Mouse (Mus musculus): Measurements from ENCODE around the gene Gm6034.

GRCm38 (mm10) chr17:36014977-36015376 is 27.8 kb upstream of the Gm6034 start:
- TF ChIP-seq TAL1 (IDR thresholded peaks at IDR 0.05; ENCODE audit: low read length), result no peak
- TF ChIP-seq POLR2AphosphoS5 (IDR thresholded peaks at IDR 0.05; ENCODE audit: borderline replicate concordance, low read depth, low read length), result no peak
- TF ChIP-seq CHD1 (IDR thresholded peaks at IDR 0.05; ENCODE audit: low read depth, low read length), result no peak
- TF ChIP-seq POLR2A (IDR thresholded peaks at IDR 0.05; ENCODE audit: control insufficient read depth in 1 of 2, insufficient read depth in 1 of 2, low read depth in 1 of 2, low read length in 2 of 2, poor library complexity in 1 of 2), result no peak
- TF ChIP-seq TBP (IDR thresholded peaks at IDR 0.05; ENCODE audit: low read depth, low read length), result no peak
- no peak for TF ChIP-seq CTCF (IDR thresholded peaks at IDR 0.05 in 2 of 3, conservative IDR thresholded peaks at IDR 0.05 in 1 of 3; ENCODE audit: control insufficient read depth in 1 of 3, insufficient read depth in 1 of 3, low read depth in 2 of 3, low read length in 3 of 3, poor library complexity in 1 of 3, severe bottlenecking in 1 of 3)
